Mouse (Mus musculus) kidney, embryonic 15.5 days (tissue): ENCODE data around the gene Cep295nl. TPM values are rescaled to one million over a fixed set of nuclear protein-coding genes. Genes with fewer than 3 reads are reported as not detected.
"Not testable (repeated sequence)": the region's sequence is repeated elsewhere in the genome, so short reads cannot be mapped to it uniquely, and the experiment has no call there.

Experiments
- ATAC-seq: fragments of 200-750 bp; cut with Nextera tagmentation; replicated peaks from 2 replicates; pipeline ENCODE4 v1.8.0; 2017; ENCODE audit warnings: moderate TSS enrichment; ENCODE audit not compliant: low FRiP score
- H3K27ac ChIP-seq: fragments of 300-500 bp; sonication (generic); 2 replicates; pipeline ENCODE4 v1.5.1; 2015; ENCODE audit warnings: mild to moderate bottlenecking, inconsistent platforms
- H3K27me3 ChIP-seq: fragments of 300-500 bp; sonication (generic); 2 replicates; pipeline ENCODE4 v1.6.1; 2015; ENCODE audit warnings: inconsistent platforms
- H3K36me3 ChIP-seq: fragments of 300-500 bp; sonication (generic); 2 replicates; pipeline ENCODE4 v1.6.1; 2015; ENCODE audit warnings: inconsistent platforms
- H3K4me1 ChIP-seq: fragments of 300-500 bp; sonication (generic); 2 replicates; pipeline ENCODE4 v1.6.1; 2015; ENCODE audit warnings: inconsistent platforms
- H3K4me2 ChIP-seq: fragments of 300-500 bp; sonication (generic); 2 replicates; pipeline ENCODE4 v1.6.1; 2015; ENCODE audit warnings: moderate library complexity, mild to moderate bottlenecking, inconsistent platforms
- H3K4me3 ChIP-seq: fragments of 300-500 bp; sonication (generic); replicated peaks from 2 replicates; pipeline ENCODE4 v1.5.1; 2015; ENCODE audit warnings: mild to moderate bottlenecking, inconsistent platforms
- H3K9ac ChIP-seq: fragments of 300-500 bp; sonication (generic); 2 replicates; pipeline ENCODE4 v1.6.1; 2015; ENCODE audit warnings: mild to moderate bottlenecking, inconsistent platforms
- H3K9me3 ChIP-seq: fragments of 300-500 bp; sonication (generic); replicated peaks from 2 replicates; pipeline ENCODE4 v1.6.1; 2016; ENCODE audit warnings: inconsistent platforms
- WGBS: fragments of 180-500 bp; shearing (Covaris S2); methylation state at CpG from one replicate; pipeline ENCODE4 v1.1.7; 2015; ENCODE audit warnings: mixed read lengths; 5-methylcytosine and 5-hydroxymethylcytosine counted together
- polyA plus RNA-seq: library from polyadenylated mRNA; unstranded; fragments of >200 nt; fragmentation: Nextera tagmentation; extraction: Ambion mirVana; gene quantifications from 2 replicates; pipeline ENCODE4 v1.2.1, GENCODE M21; 2015

The Cep295nl gene
- 0.44 and 0.80 TPM in 2 replicates for polyA plus RNA-seq

DNA sequence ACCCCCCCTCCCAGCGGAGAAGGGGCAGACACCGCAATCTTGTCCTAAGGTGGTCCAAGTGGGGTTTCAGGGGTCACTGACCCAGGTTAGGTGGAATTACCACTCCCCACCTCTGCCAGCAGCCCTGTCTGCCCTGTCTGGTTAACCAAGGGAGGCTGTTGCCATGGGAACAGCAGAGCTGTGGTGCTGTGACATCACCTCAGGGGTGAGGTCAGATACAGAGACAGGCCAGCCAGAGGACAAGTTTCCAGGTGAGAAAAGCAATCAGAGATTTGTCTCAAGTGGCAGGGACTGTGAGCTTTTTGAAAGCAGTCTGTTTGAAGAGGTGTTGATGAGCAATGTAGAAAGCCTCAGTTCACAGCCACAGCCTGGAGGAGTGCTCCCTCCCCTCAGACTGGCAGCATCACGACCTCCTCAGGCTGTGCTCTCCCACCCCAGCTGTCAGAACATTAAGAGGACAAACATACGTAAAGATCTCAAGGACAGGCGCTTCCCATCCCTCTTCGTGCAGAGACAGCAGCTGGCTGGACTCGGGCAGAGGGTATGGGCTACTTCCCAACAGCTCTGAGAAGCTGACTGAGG is at the start of gene Cep295nl:
Gene Cep295nl, minus strand, starts transcription at position 101 of the 582 bp plus-strand sequence.
- Histone ChIP-seq H3K9me3 (no peaks in the 10 kb centered on the region), H3K27me3 (no peaks in the 10 kb centered on the region), H3K36me3 (peaks cover 3% of the 10 kb centered on the region; the same call in 1 of the 2 replicates), H3K9ac (no peak within 1 kb of the TSS), H3K4me3 (no peak within 1 kb of the TSS), H3K4me2 (0 out of 2 replicates have a peak within 1 kb of the TSS, but pooled peaks have one; percentile 5), H3K4me1 (peaks cover 54% of the 10 kb centered on the region), H3K27ac (peak within 1 kb of the TSS; percentile 70)
- 18% methylated on average over 7 of the region's 7 CpGs for WGBS
- peak; percentile 59 for ATAC-seq

DNA sequence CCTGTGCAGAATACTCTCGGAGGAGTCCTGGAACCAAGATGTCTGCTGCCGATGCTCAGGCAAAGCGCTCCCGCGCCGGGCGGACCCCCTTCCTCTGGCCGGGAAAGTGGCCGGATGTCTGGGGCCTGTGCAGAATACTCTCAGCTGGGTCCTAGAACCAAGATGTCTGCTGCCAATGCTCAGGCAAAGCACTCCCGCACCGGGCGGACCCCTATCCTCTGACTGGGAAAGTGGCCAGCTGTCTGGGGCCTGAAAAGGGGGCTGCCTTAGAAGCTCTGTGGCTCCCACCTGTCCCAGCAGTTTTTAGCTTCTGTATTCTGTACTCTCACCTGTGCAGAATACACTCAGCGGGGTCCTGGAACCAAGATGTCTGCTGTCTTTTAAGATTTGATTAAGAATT is 45.5 kb upstream of the Cep295nl start:
- not testable (repeated sequence) for H3K9ac ChIP-seq, H3K4me3 ChIP-seq, H3K36me3 ChIP-seq, ATAC-seq, H3K9me3 ChIP-seq, H3K27ac ChIP-seq, H3K4me2 ChIP-seq, H3K27me3 ChIP-seq, H3K4me1 ChIP-seq
- 91% methylated on average over 13 of the region's 13 CpGs for WGBS

DNA sequence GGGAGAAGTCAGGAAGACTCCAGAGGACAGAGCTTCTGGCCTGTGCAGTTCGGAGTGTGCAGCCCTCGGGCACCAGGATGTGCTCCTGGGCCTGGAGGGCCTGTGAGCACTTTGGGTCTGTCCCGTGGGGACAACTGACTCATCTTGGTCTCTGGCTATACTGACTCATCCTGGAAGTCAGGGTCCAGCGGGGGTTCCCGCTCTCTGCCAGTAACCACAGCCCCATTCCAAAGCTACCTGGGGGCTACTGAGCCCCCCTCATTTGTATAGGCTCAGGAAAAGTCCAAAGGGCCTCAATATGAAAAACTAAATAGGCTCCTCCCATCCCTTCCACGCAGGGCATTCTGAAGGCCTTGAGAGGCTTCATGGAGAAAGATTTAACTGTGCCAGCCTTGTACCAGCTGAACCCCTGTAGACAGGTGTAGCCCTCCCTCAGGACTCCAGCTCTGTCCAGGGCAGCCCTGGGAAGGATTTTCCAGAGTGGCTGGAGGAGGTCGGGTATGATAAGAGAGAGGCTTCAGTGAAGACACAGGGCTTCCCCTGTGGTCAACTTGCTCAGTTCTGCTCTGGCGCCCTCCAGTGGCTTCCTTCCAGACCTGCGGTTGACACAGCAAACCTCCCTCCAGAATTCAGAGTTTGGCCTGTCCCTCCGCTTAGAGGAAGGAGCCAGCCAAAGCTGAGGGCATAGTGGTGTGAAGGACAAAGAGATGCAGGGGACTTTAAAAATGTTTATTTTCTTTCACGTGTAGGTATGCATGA is 37.1 kb upstream of the Cep295nl start:
- H3K4me3 ChIP-seq, result no peak overlapping the region
- peaks cover 12% of the 10 kb centered on the region for H3K4me1 ChIP-seq
- H3K9me3 ChIP-seq, result no peaks in the 10 kb centered on the region
- H3K36me3 ChIP-seq, result no peaks in the 10 kb centered on the region
- H3K9ac ChIP-seq, result no peak overlapping the region
- ATAC-seq, result peak; percentile 33; the same call in 1 of the 2 replicates
- H3K27me3 ChIP-seq, result no peaks in the 10 kb centered on the region
- H3K4me2 ChIP-seq, result no peak overlapping the region
- H3K27ac ChIP-seq, result no peak overlapping the region
- WGBS, result 44% methylated on average over 11 of the region's 11 CpGs

DNA sequence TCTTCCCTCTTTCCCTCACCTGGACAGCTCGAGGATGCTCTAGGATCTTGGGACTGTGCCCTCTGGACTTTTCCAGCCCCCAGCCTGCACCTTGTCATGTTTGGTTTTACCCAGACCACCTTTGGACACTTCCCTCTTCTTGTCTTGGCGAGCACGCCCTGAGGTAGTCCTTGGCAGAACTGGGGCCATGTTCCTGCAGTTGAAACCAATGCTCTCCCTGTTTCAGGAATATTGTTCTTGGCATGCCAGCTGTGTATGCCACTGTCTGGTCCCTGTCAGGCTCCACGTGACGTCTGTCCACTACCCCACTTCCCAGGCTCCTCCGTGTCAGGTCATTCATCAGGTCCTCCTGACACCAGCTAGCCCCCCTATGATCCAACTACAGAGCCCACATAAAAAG is 36.4 kb upstream of the Cep295nl start:
- Histone ChIP-seq H3K9ac (no peak overlapping the region), H3K4me3 (no peak overlapping the region), H3K27ac (no peak overlapping the region), H3K4me2 (no peak overlapping the region), H3K27me3 (no peaks in the 10 kb centered on the region), H3K9me3 (no peaks in the 10 kb centered on the region), H3K4me1 (peaks cover 18% of the 10 kb centered on the region), H3K36me3 (no peaks in the 10 kb centered on the region)
- ATAC-seq, result no peak
- 79% methylated on average over 6 of the region's 6 CpGs for WGBS

DNA sequence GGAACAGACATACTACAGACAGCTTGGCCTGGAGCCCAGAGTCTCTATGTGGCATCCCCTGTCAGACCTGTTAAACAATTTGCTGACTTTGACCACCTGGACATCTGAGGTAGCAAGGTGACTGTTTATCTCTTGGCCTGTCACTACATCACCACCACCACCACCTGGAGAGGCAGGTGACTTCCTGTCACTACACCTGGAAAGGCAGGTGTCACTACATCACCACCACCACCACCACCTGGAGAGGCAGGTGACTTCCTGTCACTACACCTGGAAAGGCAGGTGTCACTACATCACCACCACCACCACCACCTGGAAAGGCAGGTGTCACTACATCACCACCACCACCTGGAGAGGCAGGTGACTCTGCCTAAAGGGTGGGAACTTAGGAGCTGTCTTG is 34.0 kb upstream of the Cep295nl start:
- not testable (repeated sequence) for ATAC-seq, H3K9ac ChIP-seq, H3K27ac ChIP-seq

DNA sequence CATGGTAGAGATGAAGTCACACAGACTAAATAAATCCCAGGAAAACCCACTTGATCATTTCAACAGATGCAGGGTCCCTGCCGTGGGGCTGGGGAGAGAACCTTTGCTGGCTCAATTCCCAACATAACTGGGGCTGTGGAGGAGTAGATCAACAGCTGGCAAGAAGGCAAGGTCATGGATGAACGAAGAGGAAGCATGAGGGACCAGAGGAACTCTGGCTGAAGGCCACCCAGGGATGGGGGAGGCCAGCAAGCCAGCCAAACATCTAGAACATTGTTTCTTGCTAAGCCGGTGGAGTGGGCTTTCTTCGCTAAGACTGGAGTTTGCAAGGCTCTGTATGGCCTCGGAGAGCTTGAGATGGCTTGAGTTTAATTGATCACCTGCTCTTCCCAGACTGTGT is 33.6 kb upstream of the Cep295nl start:
- 43% methylated on average over 5 of the region's 5 CpGs for WGBS
- H3K27me3 ChIP-seq, result no peaks in the 10 kb centered on the region
- no peak overlapping the region for H3K27ac ChIP-seq
- no peaks in the 10 kb centered on the region for H3K9me3 ChIP-seq
- no peak overlapping the region for H3K4me3 ChIP-seq
- no peak overlapping the region for H3K4me2 ChIP-seq
- H3K9ac ChIP-seq, result no peak overlapping the region
- no peak for ATAC-seq
- H3K4me1 ChIP-seq, result peaks cover 18% of the 10 kb centered on the region
- no peaks in the 10 kb centered on the region for H3K36me3 ChIP-seq

More for the DNA sequence above, 34.0 kb upstream of the Cep295nl start:
- not testable (repeated sequence) for H3K9me3 ChIP-seq, H3K36me3 ChIP-seq, H3K4me3 ChIP-seq, H3K4me2 ChIP-seq, H3K27me3 ChIP-seq
- H3K4me1 ChIP-seq, result peaks cover 18% of the 10 kb centered on the region

DNA sequence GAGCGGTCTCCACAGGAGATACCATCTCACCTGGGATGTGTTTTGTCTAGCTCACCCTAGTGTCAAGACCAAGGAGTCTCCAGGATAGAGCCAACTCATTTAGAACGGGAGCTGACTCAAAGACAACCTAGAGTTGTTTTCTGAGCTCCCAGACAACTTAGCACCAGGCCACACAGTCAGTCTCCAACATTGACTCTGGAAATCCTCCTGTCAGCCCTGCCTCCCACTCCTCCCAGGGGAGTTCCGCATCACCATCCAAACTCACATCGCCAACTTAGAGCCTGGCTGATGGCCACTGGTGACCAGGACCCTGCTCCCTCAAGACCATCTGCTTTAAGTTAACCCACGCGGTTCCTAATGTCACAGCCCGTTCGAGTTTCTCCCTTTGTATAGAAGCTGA is 33.2 kb upstream of the Cep295nl start:
- 75% methylated on average over 8 of the region's 8 CpGs for WGBS
- Histone ChIP-seq H3K9me3 (no peaks in the 10 kb centered on the region), H3K27me3 (no peaks in the 10 kb centered on the region), H3K36me3 (no peaks in the 10 kb centered on the region), H3K27ac (no peak overlapping the region), H3K9ac (no peak overlapping the region), H3K4me3 (no peak overlapping the region), H3K4me1 (peaks cover 18% of the 10 kb centered on the region), H3K4me2 (no peak overlapping the region)
- ATAC-seq, result no peak

DNA sequence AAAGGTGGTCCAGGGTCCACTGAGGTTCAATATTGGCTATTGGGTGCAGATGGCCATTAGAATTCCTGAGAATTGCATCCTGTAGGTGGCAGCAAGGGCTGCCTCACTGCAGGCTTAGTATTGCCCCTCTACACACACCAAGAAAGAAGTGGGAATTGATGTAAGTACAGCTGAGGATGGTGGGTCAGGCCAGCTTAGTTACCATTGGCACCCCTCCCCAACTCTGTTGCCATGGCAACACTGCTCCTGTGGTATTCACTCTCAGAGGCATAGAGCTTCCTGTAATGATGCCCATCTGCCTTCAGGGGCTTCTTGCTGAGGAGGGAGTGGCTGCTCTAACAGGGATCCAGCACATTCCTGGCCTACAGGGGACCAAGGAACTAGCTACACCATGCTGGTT is 32.7 kb upstream of the Cep295nl start:
- no peak overlapping the region for H3K4me3 ChIP-seq
- no peaks in the 10 kb centered on the region for H3K27me3 ChIP-seq
- no peaks in the 10 kb centered on the region for H3K36me3 ChIP-seq
- no peak overlapping the region for H3K27ac ChIP-seq
- ATAC-seq, result 0 out of 2 replicates have a peak, but pooled peaks have one; percentile 12
- H3K4me2 ChIP-seq, result no peak overlapping the region
- peaks cover 18% of the 10 kb centered on the region for H3K4me1 ChIP-seq
- no peaks in the 10 kb centered on the region for H3K9me3 ChIP-seq
- no peak overlapping the region for H3K9ac ChIP-seq

DNA sequence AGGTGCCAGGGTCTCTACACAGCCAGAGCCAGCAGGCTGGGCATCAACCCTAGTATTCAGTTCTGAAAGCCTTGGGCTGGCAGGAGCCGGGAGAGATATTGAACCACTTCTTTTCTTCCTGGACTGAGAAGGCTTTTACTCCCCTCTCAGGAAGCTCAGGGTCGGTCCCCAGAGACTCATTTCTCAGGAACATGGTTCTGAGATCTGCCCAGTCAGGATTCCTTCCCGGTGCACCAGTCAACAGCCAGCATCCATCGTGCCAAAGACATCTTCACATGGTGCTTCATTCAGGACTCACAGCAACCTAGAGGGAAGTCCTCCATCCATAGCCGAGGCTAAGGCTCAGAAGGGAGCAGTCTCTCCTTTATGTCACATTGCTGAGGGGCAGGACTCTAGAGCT is 32.2 kb upstream of the Cep295nl start:
- no peaks in the 10 kb centered on the region for H3K9me3 ChIP-seq
- 67% methylated on average over 5 of the region's 5 CpGs for WGBS
- H3K4me1 ChIP-seq, result peaks cover 17% of the 10 kb centered on the region
- H3K4me3 ChIP-seq, result no peak overlapping the region
- H3K36me3 ChIP-seq, result no peaks in the 10 kb centered on the region
- no peak overlapping the region for H3K9ac ChIP-seq
- no peak overlapping the region for H3K27ac ChIP-seq
- ATAC-seq, result no peak
- H3K27me3 ChIP-seq, result no peaks in the 10 kb centered on the region
- H3K4me2 ChIP-seq, result no peak overlapping the region

DNA sequence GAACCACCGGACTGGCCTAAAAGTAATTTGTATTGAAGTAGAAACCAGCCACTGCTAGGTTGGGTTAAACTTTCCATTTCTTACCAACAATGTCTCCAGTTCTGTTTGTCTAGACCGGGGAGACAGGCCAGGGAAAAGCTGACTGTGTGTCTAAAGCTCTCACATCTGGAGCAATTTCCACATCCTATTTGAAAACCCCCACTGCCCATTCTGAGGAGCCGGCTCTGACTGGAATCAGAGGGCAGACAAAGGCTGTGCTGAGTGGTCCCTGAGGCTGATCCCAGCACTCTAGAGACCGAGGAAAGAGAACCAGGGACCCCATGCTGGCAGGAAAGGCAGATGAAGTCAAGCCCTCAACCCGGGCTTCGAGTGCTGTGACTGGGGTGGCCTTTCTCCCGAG is 30.3 kb upstream of the Cep295nl start:
- ATAC-seq, result no peak
- WGBS, result 67% methylated on average over 7 of the region's 7 CpGs
- no peak overlapping the region for H3K9ac ChIP-seq
- no peaks in the 10 kb centered on the region for H3K27me3 ChIP-seq
- H3K4me1 ChIP-seq, result peaks cover 14% of the 10 kb centered on the region
- H3K4me3 ChIP-seq, result no peak overlapping the region
- no peak overlapping the region for H3K27ac ChIP-seq
- no peak overlapping the region for H3K4me2 ChIP-seq
- H3K9me3 ChIP-seq, result no peaks in the 10 kb centered on the region
- H3K36me3 ChIP-seq, result no peaks in the 10 kb centered on the region

DNA sequence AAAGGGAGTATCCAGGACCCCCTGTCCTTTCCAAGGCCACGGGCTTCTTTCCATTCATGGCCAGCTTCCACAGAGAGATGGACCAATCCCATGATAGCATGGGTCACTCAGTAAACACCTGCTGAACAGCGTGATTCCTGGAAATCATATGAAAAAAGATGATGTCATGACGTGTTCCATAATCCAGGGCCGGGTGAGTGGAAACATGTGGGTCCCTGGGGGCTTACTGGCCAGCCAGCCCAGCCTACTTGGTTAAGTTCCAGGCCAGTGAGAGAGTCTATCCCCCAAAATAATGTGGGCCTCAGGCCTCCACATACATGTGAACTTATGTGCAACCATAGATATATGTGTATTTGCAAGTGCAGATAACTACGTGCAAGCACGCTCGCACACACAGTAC is 29.6 kb upstream of the Cep295nl start:
- no peaks in the 10 kb centered on the region for H3K27me3 ChIP-seq
- no peak overlapping the region for H3K27ac ChIP-seq
- H3K36me3 ChIP-seq, result no peaks in the 10 kb centered on the region
- WGBS, result 85% methylated on average over 7 of the region's 7 CpGs
- no peak overlapping the region for H3K4me3 ChIP-seq
- ATAC-seq, result no peak
- H3K9ac ChIP-seq, result no peak overlapping the region
- H3K4me2 ChIP-seq, result no peak overlapping the region
- no peaks in the 10 kb centered on the region for H3K9me3 ChIP-seq
- H3K4me1 ChIP-seq, result peaks cover 14% of the 10 kb centered on the region

DNA sequence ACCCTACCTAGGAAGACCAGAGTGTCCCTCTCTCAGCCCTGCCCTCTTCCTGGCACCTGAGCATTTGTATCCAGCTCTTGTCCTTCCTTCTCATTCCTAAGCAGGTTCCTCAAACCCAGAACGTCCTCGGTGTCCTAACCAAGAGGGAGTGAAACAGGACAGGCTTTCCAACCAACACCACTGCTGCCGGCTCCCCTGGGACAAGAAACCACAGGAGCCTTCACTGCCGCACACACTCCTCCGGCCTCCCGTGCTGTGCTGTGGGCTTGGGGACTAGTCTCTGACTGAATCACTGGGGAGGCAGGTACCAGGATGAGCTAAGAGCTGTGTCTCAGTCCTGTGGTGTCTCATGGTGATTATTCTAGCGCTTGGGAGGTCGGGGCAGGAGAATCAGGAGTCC is 27.4 kb upstream of the Cep295nl start:
- ATAC-seq, result no peak
- Histone ChIP-seq H3K9me3 (no peaks in the 10 kb centered on the region), H3K4me1 (peaks cover 18% of the 10 kb centered on the region), H3K9ac (no peak overlapping the region), H3K4me3 (no peak overlapping the region), H3K4me2 (no peak overlapping the region), H3K27ac (no peak overlapping the region), H3K27me3 (no peaks in the 10 kb centered on the region), H3K36me3 (no peaks in the 10 kb centered on the region)
- WGBS, result 74% methylated on average over 8 of the region's 8 CpGs
